Mouse (Mus musculus) retina, adult 2 months (tissue): ENCODE data around the gene Arap1.

Experiments
- DNase-seq: peaks from one replicate; pipeline ENCODE4 v3.0.0-alpha.2; 2012; ENCODE audit warnings: low read depth, low spot score

Arap1 gene

GRCm38 (mm10) chr7:101394569-101394968 lies 46.7 kb downstream of the Arap1 start:
- no peak for DNase-seq

GRCm38 (mm10) chr7:101395471-101395870 lies 47.6 kb downstream of the Arap1 start:
- DNase-seq, result no peak

- no peak for DNase-seq
These were observed 49.3 kb downstream of the Arap1 start for GRCm38 (mm10) chr7:101397175-101397574.

- no peak for DNase-seq
These were observed 53.6 kb downstream of the Arap1 start for GRCm38 (mm10) chr7:101401510-101401909.

- no peak for DNase-seq
These were observed 56.0 kb downstream of the Arap1 start for GRCm38 (mm10) chr7:101403831-101404230.

- DNase-seq, result no peak
These were observed 62.5 kb downstream of the Arap1 start, which contains the start of gene Gm45837 for GRCm38 (mm10) chr7:101410267-101410936. Gene Gm45837, plus strand, starts transcription at chr7:101410886.

- DNase-seq, result peak; percentile 70
These were observed 64.9 kb downstream of the Arap1 start for GRCm38 (mm10) chr7:101412796-101413195.

GRCm38 (mm10) chr7:101414209-101414608 lies 66.3 kb downstream of the Arap1 start:
- DNase-seq, result no peak

GRCm38 (mm10) chr7:101414661-101415511 lies 67.0 kb downstream of the Arap1 start:
- DNase-seq, result no peak

- DNase-seq, result no peak
These were observed 67.7 kb downstream of the Arap1 start for GRCm38 (mm10) chr7:101415512-101416100.

- no peak for DNase-seq
These were observed 68.5 kb downstream of the Arap1 start for GRCm38 (mm10) chr7:101416391-101416790.

- no peak for DNase-seq
These were observed 71.3 kb downstream of the Arap1 start for GRCm38 (mm10) chr7:101419013-101419770.

- DNase-seq, result no peak
These were observed 73.7 kb downstream of the Arap1 start, which contains the start of gene Pde2a for GRCm38 (mm10) chr7:101421529-101421928. Gene Pde2a, plus strand, starts transcription at chr7:101421691.

GRCm38 (mm10) chr7:101422069-101422468 lies 74.2 kb downstream of the Arap1 start:
- DNase-seq, result no peak

GRCm38 (mm10) chr7:101422646-101423045 lies 74.8 kb downstream of the Arap1 start:
- no peak for DNase-seq

- no peak for DNase-seq
These were observed 76.1 kb downstream of the Arap1 start for GRCm38 (mm10) chr7:101423970-101424369.

- no peak for DNase-seq
These were observed 78.8 kb downstream of the Arap1 start for GRCm38 (mm10) chr7:101426692-101427091.

- no peak for DNase-seq
These were observed 79.9 kb downstream of the Arap1 start for GRCm38 (mm10) chr7:101427736-101428135.

- DNase-seq, result no peak
These were observed 87.2 kb downstream of the Arap1 start for GRCm38 (mm10) chr7:101435038-101435437.

- no peak for DNase-seq
These were observed 90.0 kb downstream of the Arap1 start for GRCm38 (mm10) chr7:101437876-101438275.

GRCm38 (mm10) chr7:101443093-101443492 lies 95.2 kb downstream of the Arap1 start:
- no peak for DNase-seq

GRCm38 (mm10) chr7:101444211-101444610 lies 96.3 kb downstream of the Arap1 start:
- no peak for DNase-seq
